Mouse (Mus musculus) intestine, postnatal 0 days (tissue): ENCODE results near the gene A430005L14Rik. TPM values are rescaled to one million over a fixed set of nuclear protein-coding genes. Genes with fewer than 3 reads are reported as not detected.
"Not testable (repeated sequence)": the region's sequence is repeated elsewhere in the genome, so short reads cannot be mapped to it uniquely, and the experiment has no call there.

Source experiments
- ATAC-seq: fragments of 200-750 bp; cut with Nextera tagmentation; 2 replicates; pipeline ENCODE4 v1.8.0; 2017; ENCODE audit warnings: mild to moderate bottlenecking, moderate TSS enrichment, moderate library complexity
- H3K27ac ChIP-seq: fragments of 300-500 bp; sonication (generic); 2 replicates; pipeline ENCODE4 v1.5.1; 2014; ENCODE audit warnings: mild to moderate bottlenecking, low read depth, low read length, moderate library complexity
- H3K27me3 ChIP-seq: fragments of 300-500 bp; sonication (generic); replicated peaks from 2 replicates; pipeline ENCODE4 v1.6.1; 2014; ENCODE audit warnings: low read length, mixed read lengths; ENCODE audit not compliant: control insufficient read depth, insufficient read depth
- H3K36me3 ChIP-seq: fragments of 300-500 bp; sonication (generic); 2 replicates; pipeline ENCODE4 v1.6.1; 2014; ENCODE audit warnings: mild to moderate bottlenecking, moderate library complexity; ENCODE audit not compliant: control insufficient read depth, insufficient read depth
- H3K4me1 ChIP-seq: fragments of 300-500 bp; sonication (generic); replicated peaks from 2 replicates; pipeline ENCODE4 v1.6.1; 2014; ENCODE audit warnings: antibody characterized with exemption, low read length, mixed read lengths; ENCODE audit not compliant: control insufficient read depth, insufficient read depth
- H3K4me2 ChIP-seq: fragments of 300-500 bp; sonication (generic); replicated peaks from 2 replicates; pipeline ENCODE4 v1.6.1; 2014; ENCODE audit warnings: low read depth, mild to moderate bottlenecking, moderate library complexity
- H3K4me3 ChIP-seq: fragments of 300-500 bp; sonication (generic); 2 replicates; pipeline ENCODE4 v1.5.1; 2014; ENCODE audit warnings: low read depth, low read length
- H3K9ac ChIP-seq: fragments of 300-500 bp; sonication (generic); 2 replicates; pipeline ENCODE4 v1.6.1; 2014; ENCODE audit warnings: mild to moderate bottlenecking, low read depth, low read length
- H3K9me3 ChIP-seq: fragments of 300-500 bp; sonication (generic); 2 replicates; pipeline ENCODE4 v1.6.1; 2016; ENCODE audit warnings: mixed run types; ENCODE audit not compliant: control insufficient read depth
- CTCF ChIP-seq: sonication (generic); IDR thresholded peaks from 2 replicates; pipeline ENCODE4 v1.5.1; 2016; ENCODE audit warnings: low read depth, mild to moderate bottlenecking, control low read depth, antibody characterized with exemption, moderate library complexity
- WGBS: fragments of 180-500 bp; shearing (Covaris S2); extraction: QIAGEN DNeasy Blood & Tissue Kit; methylation state at CpG from one replicate; pipeline ENCODE4 v1.1.7; 2014; 5-methylcytosine and 5-hydroxymethylcytosine counted together
- polyA plus RNA-seq: library from polyadenylated mRNA; unstranded; fragments of >200 nt; fragmentation: Nextera tagmentation; extraction: Ambion mirVana; gene quantifications from 2 replicates; pipeline ENCODE4 v1.2.1, GENCODE M21; 2015

Gene A430005L14Rik
- polyA plus RNA-seq, result 60.8 and 62.6 TPM in 2 replicates

DNA sequence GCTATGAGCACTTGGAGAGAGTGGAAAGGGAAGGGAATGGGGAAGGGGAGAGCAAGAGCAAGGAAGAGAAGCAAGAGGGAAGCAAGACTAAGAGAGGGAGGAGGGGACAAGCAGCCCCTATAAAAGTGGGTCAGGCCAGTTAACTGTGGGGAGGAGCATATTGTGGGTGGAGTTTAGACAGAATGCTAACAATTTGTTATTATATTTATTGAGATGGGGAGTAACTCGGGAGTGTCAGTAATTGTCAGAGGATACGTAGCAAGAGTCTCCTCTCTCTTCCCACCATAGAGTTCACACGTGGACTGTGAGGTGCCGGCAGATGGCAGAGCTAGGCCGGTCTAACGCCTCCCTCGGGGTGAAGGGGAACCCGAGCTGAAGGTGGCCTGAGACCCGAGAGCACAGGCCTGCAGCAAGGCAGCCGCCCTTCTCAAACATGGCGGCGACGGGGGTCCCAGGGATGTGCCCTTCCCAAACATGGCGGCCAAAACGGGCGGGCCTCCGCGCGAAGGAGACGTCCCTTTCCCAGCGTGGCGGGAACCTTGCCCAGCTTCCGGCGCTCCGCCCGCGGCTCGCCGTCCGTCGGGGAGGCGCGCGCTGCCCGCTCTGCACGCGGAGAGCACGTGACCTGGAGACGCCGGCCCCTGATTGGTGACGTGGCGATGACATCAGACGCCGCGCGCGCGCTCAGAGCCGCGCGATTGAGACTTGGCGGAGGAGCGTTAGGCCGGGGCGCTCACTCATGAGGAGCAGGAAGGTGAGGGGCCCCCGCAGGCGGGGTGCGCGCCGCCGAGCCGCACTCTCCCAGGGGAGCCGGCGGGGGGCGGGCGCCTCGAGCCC, at the start of gene A430005L14Rik:
A430005L14Rik (plus strand) TSS at position 669 of the 837 bp plus-strand sequence.
- peak within 1 kb of the TSS; percentile 87 for H3K9ac ChIP-seq
- peak; percentile 94 for ATAC-seq
- peak within 1 kb of the TSS; percentile 65 for H3K4me3 ChIP-seq
- H3K4me1 ChIP-seq, result no peaks in the 10 kb centered on the region
- WGBS, result 1% methylated on average over 61 of the region's 67 CpGs
- peak within 1 kb of the TSS; percentile 70 for H3K4me2 ChIP-seq
- peak; percentile 41 for TF ChIP-seq CTCF
- H3K9me3 ChIP-seq, result no peaks in the 10 kb centered on the region
- no peaks in the 10 kb centered on the region for H3K27me3 ChIP-seq
- H3K27ac ChIP-seq, result peak within 1 kb of the TSS; percentile 97
- H3K36me3 ChIP-seq, result peaks cover 23% of the 10 kb centered on the region

DNA sequence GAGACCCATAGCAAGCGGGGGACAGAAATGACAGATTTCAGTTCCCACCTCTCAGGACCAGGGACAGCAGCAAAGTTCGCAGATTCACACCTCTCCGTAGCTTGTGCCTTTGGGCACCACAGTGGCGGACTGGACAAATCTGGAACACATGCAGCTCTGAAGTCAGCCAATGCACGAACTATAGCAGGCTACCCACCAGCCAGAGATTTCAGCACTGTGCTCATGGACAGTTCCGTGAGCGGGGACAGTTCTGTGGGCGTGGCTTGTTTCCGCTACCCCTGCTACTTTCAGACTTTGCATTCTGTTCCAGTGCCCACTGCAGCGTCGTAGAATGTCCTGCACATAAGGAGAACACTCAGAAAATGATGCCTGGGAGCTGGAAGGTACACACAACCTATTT, 49.5 kb upstream of the A430005L14Rik start:
- 22% methylated on average over 11 of the region's 11 CpGs for WGBS
- ATAC-seq, result no peak
- no peak overlapping the region for H3K4me2 ChIP-seq
- H3K27me3 ChIP-seq, result no peaks in the 10 kb centered on the region
- no peak overlapping the region for H3K27ac ChIP-seq
- no peaks in the 10 kb centered on the region for H3K36me3 ChIP-seq
- no peak overlapping the region for H3K9ac ChIP-seq
- no peak for TF ChIP-seq CTCF
- H3K4me3 ChIP-seq, result no peak overlapping the region
- H3K9me3 ChIP-seq, result no peaks in the 10 kb centered on the region
- no peaks in the 10 kb centered on the region for H3K4me1 ChIP-seq

GRCm38 (mm10) chr4:153913635-153914034, 43.4 kb upstream of the A430005L14Rik start:
- H3K4me3 ChIP-seq, result no peak overlapping the region
- no peak overlapping the region for H3K9ac ChIP-seq
- no peaks in the 10 kb centered on the region for H3K9me3 ChIP-seq
- no peaks in the 10 kb centered on the region for H3K36me3 ChIP-seq
- no peaks in the 10 kb centered on the region for H3K4me1 ChIP-seq
- no peak overlapping the region for H3K27ac ChIP-seq
- ATAC-seq, result no peak
- no peak overlapping the region for H3K4me2 ChIP-seq
- no peaks in the 10 kb centered on the region for H3K27me3 ChIP-seq
- 53% methylated on average over 3 of the region's 3 CpGs for WGBS
- TF ChIP-seq CTCF, result no peak; the same call in 1 of the 2 replicates

DNA sequence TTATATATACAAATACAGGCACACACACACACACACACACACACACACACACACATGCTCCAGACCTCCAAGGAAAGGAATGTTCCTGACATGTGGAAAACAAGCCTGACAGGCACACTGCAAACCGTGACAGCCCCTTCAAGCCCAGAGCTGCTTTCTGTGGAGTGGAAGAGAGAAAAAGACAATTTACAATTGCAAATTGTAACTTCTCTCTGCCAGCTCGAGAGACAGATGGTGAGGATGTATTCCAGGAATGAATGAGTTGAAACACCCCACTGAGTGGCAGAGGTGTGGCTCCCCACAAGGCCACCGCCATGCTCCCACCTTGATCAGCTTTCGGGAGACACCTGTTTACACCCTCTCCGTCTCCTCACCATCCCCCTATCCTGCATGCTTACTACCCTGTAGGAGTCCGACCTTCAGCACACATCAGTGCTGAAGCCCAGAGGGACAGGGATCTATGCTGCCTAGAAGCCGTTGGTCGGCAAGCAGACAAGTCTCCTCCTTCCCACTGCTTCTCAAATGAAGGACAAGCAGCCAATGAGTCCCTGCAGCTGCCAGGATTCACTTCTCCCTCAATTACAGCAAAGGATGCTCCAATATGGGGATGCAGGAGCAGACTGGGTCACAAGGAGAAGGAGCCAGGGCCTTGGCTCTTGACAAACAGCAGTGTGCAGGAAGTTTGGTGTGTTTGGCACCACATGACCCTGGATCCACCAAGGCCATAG, 39.1 kb upstream of the A430005L14Rik start:
- H3K36me3 ChIP-seq, result no peaks in the 10 kb centered on the region
- H3K27ac ChIP-seq, result no peak overlapping the region
- H3K4me1 ChIP-seq, result no peaks in the 10 kb centered on the region
- H3K27me3 ChIP-seq, result no peaks in the 10 kb centered on the region
- H3K9ac ChIP-seq, result no peak overlapping the region
- H3K9me3 ChIP-seq, result no peaks in the 10 kb centered on the region
- 40% methylated on average over 8 of the region's 8 CpGs for WGBS
- H3K4me3 ChIP-seq, result no peak overlapping the region
- ATAC-seq, result no peak
- no peak for TF ChIP-seq CTCF
- no peak overlapping the region for H3K4me2 ChIP-seq

- ATAC-seq, result no peak
- Histone ChIP-seq H3K4me2 (no peak overlapping the region), H3K4me3 (no peak overlapping the region), H3K9ac (no peak overlapping the region), H3K27ac (no peak overlapping the region), H3K27me3 (no peaks in the 10 kb centered on the region), H3K9me3 (no peaks in the 10 kb centered on the region), H3K4me1 (no peaks in the 10 kb centered on the region), H3K36me3 (no peaks in the 10 kb centered on the region)
- no peak for TF ChIP-seq CTCF
- 60% methylated on average over 9 of the region's 9 CpGs for WGBS
These were observed 36.4 kb upstream of the A430005L14Rik start for GRCm38 (mm10) chr4:153920517-153921233.

- H3K27ac ChIP-seq, H3K4me1 ChIP-seq, H3K9ac ChIP-seq, H3K36me3 ChIP-seq, H3K27me3 ChIP-seq, ATAC-seq, H3K4me2 ChIP-seq, H3K4me3 ChIP-seq, H3K9me3 ChIP-seq: not testable (repeated sequence)
- TF ChIP-seq CTCF, result peak; percentile 48
- 15% methylated on average over 4 of the region's 4 CpGs for WGBS
These were observed 34.9 kb upstream of the A430005L14Rik start for GRCm38 (mm10) chr4:153922090-153922489.
